Mouse (Mus musculus) right cerebral cortex, adult 18-20 months (tissue): Measurements from ENCODE around the gene Cpsf4l.
A peak's percentile ranks its signal among the peaks of the same experiment; 100 is the strongest.

Experiments
- DNase-seq: peaks from one replicate; pipeline ENCODE4 v3.0.0; 2022; ENCODE audit warnings: mixed read lengths

The Cpsf4l gene

GRCm38 (mm10) chr11:113709731-113710256 lies at the start of gene Cpsf4l:
TSS of gene Cpsf4l (minus strand) at chr11:113710017.
- DNase-seq: no peak

DNA sequence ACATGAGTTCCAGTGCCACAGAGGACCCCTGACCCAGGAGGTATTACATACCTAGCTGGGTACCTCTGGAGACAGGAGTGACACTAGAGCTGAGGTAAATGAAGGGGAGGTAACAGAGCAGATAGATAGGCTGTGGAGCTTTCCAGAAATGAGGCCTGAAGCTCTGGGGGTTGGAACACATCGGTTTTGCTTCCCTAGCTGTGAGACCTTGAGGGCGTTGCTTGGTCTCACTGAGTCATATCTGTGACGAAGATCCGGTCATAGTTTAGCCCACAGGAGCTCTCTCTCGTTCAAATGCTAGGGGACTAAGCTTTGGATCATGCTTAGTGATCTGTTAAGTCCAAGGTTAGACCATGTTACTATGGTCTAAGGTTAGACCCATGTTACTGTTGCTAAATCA lies 49.0 kb upstream of the Cpsf4l start:
- no peak for DNase-seq

DNA sequence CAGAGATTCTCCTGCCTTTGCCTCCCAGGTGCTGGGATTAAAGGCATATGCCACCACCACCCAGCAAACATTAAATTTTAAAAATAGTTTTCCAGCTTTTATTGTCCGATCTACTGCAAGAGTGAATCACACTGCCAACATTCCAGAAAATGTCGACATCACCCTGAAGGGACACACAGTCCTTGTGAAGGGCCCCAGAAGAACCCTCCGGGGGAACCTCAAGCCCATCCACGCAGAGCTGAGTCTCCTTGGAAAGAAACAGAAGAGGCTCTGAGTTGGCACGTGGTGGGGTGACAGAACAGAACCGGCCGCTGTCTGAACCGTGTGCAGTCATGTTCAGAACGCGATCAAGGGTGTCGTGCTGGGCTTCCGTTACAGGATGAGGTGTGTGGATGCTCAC lies 46.8 kb upstream of the Cpsf4l start:
- DNase-seq: no peak

DNA sequence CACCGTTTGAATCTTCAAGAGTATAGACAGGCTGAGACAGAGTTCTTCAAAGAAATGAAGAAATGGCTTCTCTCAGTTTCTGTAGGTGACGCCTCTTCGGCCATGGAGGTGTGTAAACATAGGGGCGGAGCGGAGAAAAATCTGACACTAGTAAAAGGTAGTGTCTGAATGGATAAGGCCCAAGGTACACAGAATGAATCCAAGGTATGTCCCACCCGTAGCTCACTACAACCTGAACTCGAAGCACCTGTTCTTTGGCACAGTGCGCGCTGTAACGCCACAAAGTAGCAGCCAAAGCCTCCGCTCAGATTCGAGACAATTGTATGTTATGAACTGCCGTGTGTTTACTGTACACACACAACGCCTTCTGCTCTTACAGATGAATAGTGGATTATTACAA lies 46.1 kb upstream of the Cpsf4l start:
- no peak for DNase-seq

- DNase-seq: no peak
These were observed 45.0 kb upstream of the Cpsf4l start for GRCm38 (mm10) chr11:113754845-113755244.

DNA sequence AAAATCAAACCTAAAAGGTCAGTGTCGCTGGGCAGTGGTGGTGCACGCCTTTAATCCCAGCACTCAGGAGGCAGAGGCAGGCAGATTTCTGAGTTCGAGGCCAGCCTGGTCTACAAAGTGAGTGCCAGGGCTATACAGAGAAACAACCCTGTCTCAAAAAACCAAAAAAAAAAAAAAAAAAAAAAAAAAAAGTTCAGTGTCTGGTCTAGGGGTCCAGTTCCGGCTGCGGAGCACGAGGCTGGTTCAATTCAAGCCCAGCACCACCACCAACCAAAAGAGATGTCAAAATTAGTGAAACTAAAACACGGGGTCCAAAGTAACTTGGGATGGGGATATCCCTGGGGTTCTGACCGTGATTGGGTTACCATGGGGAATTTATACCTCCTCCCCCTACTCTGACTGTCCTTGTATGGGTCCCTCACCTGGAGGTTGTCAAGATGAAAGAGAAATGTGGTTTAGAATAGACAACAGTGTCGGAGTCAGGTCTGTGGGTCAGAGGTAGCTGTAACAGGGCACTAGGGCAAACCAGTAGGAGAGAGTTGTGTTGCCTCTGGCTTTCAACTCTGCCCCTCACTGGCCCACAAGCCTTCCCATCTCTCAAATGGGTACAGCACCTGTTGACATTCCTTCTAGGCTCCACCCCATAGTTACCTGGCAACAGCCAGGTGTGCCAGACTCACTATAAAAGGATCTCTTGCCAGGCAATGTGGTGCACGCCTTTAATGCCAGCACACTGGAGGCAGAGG lies 43.0 kb upstream of the Cpsf4l start:
- DNase-seq: no peak

GRCm38 (mm10) chr11:113752158-113752661 lies 42.4 kb upstream of the Cpsf4l start:
- no peak for DNase-seq

DNA sequence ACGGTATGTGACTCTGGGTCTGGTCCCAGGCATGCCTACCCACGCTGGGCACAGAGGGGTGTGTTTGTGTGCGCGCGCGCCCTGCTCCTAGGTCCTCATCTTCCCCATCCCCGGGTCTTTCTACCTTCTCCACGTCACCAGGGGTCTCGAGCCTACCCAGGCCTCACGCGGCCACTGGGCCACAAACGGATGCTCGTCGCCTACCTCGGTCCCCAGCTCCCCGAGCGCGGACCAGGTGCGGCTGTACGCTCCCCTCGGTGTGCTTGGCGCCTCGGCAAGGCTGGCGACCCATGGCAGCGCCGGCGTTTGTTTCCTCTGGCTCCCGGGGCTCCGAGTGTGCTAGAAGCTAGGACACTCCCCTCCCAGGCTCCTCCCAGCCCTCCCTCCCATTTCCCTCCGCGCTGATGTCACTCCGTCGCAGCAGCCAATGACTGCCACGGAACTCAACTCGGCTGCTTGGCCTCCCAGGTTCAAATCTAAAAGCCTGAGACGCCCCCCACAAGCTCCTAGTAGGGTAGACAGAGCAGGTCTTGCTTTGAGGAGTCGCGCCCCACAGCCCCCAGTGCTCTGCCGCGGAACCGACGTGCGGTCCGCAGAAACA lies 41.8 kb upstream of the Cpsf4l start, which contains the start of gene Cdc42ep4:
Gene Cdc42ep4 (minus strand): TSS at position 398 of the 601 bp plus-strand sequence.
- DNase-seq: peak; percentile 73

GRCm38 (mm10) chr11:113750571-113751483 lies 41.0 kb upstream of the Cpsf4l start:
- peak; percentile 31 for DNase-seq

- DNase-seq: no peak
These were observed 40.0 kb upstream of the Cpsf4l start for GRCm38 (mm10) chr11:113749749-113750351.

DNA sequence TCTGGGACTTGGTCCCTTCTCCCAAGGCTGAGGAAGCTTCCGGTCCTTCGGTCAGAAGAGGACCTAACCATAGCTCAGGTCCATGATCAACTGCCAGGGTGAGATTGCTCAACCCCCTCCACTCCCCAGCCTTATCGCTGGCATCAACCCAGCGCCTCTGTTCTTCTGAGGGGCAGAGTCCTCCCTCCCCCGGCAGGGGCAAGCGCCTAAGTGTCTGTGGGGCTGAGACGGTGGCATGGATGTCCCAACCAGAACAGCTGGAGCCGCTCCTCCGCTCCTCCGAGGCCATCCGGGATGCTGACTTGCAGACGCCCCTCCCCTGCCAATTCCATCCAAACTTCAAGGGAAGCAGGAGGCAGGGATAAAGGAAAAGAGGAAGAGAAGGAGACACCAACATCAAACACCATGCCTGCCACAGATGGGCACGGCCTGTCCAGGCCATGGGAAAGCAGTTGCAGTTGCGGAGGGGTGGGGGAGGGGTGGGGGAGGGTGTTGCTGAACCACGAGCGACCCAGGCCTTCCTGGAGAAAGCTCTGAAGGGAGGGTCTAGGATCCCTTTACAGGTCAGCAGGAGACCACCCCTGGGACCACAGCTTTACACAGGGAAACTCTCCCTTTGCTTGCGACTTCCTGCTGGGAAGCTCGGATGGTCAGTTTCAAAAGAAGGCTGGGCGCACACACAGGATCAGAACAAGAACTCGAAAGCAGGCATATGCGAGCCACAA lies 39.1 kb upstream of the Cpsf4l start:
- no peak for DNase-seq

GRCm38 (mm10) chr11:113747725-113748380 lies 38.0 kb upstream of the Cpsf4l start:
- no peak for DNase-seq

- DNase-seq: no peak
These were observed 37.2 kb upstream of the Cpsf4l start for GRCm38 (mm10) chr11:113747056-113747455.

DNA sequence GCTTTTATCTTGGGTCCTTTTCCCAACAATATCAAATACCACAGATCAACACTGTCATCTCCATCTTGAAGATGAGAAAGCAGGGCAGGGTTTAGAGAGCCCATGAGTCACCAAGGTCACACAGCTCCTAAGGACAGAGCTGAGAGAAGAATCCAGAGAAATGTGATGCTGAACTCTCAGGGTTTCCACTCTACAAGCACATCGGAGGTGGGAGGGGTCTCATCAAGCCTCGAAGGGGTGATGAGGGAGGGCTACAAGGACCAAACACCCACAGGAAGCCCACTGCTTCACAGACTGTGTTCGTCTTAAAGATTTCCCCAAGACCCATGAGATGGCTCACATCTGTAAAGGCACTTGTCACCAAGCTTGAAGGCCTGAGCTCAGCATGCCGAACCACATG lies 36.1 kb upstream of the Cpsf4l start:
- no peak for DNase-seq

DNA sequence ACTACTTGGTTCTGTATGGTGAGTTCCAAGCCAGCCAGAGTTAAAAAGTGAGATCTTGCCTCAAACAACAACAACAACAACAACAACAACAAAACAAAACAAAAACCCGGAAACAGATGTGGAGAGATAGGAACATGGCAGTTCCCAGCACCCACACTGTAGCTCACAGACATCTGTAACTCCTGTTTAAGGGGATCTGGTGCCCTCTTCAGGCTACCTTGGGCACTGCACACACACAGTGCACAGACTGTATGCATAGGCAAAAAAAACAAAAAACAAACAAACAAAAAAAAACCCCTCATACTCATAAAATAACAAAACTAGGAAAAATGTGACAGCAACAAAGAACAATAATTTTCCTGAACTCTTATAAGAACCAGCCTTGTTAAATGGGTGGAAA lies 33.2 kb upstream of the Cpsf4l start:
- DNase-seq: no peak

GRCm38 (mm10) chr11:113740100-113740499 lies 30.3 kb upstream of the Cpsf4l start:
- DNase-seq: no peak

GRCm38 (mm10) chr11:113739213-113739612 lies 29.4 kb upstream of the Cpsf4l start:
- no peak for DNase-seq

DNA sequence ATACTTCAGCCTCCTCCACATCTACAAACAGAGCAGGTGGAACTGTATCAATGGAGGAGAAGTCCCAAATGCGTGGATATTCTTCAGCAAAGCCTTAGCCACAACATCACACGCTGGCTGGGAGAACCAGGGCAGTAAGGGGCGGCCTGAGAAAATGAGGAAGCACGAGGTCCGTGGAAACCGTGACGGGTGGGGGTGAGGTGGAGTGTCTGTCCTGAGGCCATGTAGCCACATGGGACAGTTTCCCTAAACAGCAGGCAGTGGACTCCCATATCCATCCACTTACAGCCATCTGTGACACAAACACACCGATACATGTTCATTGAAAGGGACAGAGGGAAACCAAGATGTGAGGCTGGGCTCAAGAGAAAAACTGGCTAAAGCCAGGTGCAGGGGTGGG lies 28.1 kb upstream of the Cpsf4l start:
- no peak for DNase-seq

GRCm38 (mm10) chr11:113737553-113737854 lies 27.7 kb upstream of the Cpsf4l start:
- no peak for DNase-seq

DNA sequence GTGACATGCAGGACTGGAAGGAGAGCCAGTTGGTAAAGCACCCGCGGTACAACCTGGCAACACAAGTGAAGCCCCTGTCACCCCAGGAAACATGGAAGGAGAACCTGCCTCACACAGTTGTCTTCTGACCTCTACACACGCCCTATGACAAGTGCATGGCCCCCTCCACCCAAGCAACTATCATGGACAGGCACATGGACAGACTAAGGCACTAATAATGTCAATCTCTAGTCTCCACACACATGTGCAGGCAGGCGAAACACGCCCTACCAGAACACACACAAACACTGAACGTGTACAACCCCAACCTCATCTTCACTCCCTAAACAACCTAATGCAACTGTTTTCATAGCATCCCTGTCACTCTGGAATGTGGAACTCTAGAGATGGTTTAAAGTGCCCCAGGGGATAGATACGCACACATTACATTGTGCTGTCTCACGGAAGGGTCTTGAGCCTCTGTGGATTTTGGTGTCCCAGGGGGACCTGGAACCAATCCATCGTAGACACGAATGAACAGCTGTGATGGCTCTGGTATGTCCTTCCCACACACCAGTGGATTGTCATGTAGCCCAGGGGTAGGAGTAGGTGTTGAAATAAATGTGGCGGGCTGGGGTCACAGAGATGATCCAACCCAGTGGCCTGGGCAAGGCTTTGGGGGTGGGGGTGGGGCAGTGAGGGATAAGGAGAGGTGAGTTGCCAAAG lies 27.2 kb upstream of the Cpsf4l start:
- no peak for DNase-seq

DNA sequence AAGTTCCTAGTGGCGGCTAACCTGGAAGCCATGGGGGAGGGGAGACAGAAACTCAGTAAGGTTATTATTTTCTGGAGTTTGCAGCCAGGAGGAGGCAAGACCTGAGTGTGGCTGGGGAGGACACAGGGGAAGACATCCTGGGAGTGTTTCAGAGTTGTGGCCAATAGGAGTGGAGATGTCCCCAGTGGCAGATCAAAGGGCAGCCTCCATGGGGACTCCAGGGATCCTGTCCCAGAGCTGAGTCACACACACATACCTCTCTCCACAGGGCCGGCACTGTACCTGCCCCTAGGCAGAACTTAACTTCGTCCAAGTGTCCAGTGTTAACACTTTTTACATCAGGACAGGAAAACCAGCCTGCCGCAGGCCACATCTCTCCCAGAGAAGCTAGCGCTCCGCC lies 25.3 kb upstream of the Cpsf4l start:
- no peak for DNase-seq
